Mouse (Mus musculus): ENCODE results near the gene Nrde2. TPM values are rescaled to one million over a fixed set of nuclear protein-coding genes. Genes with fewer than 3 reads are reported as not detected.

Gene Nrde2
- polyA plus RNA-seq, 1 experiment from 2014 or later = 12.7 TPM

- Histone ChIP-seq H3K4me2 (ENCODE audit: low read length) (no peak overlapping the region), H3K27me3 (ENCODE audit: control insufficient read depth, insufficient read depth, low read depth, low read length) (no peaks in the 10 kb centered on the region), H3K27ac (ENCODE audit: low read length) (no peak overlapping the region), H3K36me3 (ENCODE audit: control insufficient read depth, insufficient read depth, low read length) (no peaks in the 10 kb centered on the region), H3K9me3 (replicated peaks; ENCODE audit: control insufficient read depth, low read length, poor library complexity, severe bottlenecking) (no peaks in the 10 kb centered on the region), H3K9ac (ENCODE audit: low read depth, low read length) (no peak overlapping the region), H3K4me1 (ENCODE audit: control insufficient read depth, insufficient read depth, low read length) (no peaks in the 10 kb centered on the region), H3K4me3 (ENCODE audit: low read depth, low read length) (no peak overlapping the region)
- WGBS = 52% methylated on average over 4 of the region's 4 CpGs
- ATAC-seq = no peak
Observed at GRCm38 (mm10) chr12:100075715-100076114, 83.7 kb downstream of the Nrde2 start.

Other genes starting within 250 kb of the Nrde2 start
- gene Kcnk13, start 195.2 kb downstream of the Nrde2 start, polyA plus RNA-seq (2015; fragmentation: Nextera tagmentation; extraction: Ambion mirVana) = 1.3 and 1.5 TPM in 2 replicates
- gene Psmc1, start 49.5 kb downstream of the Nrde2 start, polyA plus RNA-seq (2015; fragmentation: Nextera tagmentation; extraction: Ambion mirVana) = 270 and 286 TPM in 2 replicates
- gene Calm1, start 39.8 kb upstream of the Nrde2 start, polyA plus RNA-seq (2015; fragmentation: Nextera tagmentation; extraction: Ambion mirVana) = 2,757 and 3,016 TPM in 2 replicates

Data from midbrain, embryonic 16.5 days (tissue).